Mouse (Mus musculus): ENCODE measurements around the gene Gm28043. TPM values are rescaled to one million over a fixed set of nuclear protein-coding genes. Genes with fewer than 3 reads are reported as not detected.

The Gm28043 gene
- polyA plus RNA-seq, 1 experiment from 2014 or later: 2.1 TPM

- Histone ChIP-seq H3K27ac (replicated peaks in 1 of 2; ENCODE audit: control insufficient read depth in 1 of 2, insufficient read depth in 1 of 2, low read depth in 2 of 2, low read length in 2 of 2) (no peak overlapping the region), H3K27me3 (ENCODE audit: control insufficient read depth, insufficient read depth, low read length) (no peaks in the 10 kb centered on the region), H3K36me3 (ENCODE audit: control insufficient read depth, insufficient read depth, low read length) (peaks cover 39% of the 10 kb centered on the region), H3K9ac (ENCODE audit: low read length) (no peak overlapping the region), H3K4me1 (ENCODE audit: control insufficient read depth in 2 of 2, insufficient read depth in 2 of 2, low read length in 2 of 2) (peaks cover 31 to 34% of the 10 kb centered on the region in 2 experiments), H3K4me3 (ENCODE audit: control insufficient read depth in 1 of 2, insufficient read depth in 1 of 2, low read depth in 1 of 2, low read length in 2 of 2) (no peak overlapping the region), H3K9me3 (ENCODE audit: control insufficient read depth, low read length) (no peaks in the 10 kb centered on the region), H3K4me2 (ENCODE audit: low read length) (no peak overlapping the region)
- no peak for ATAC-seq (ENCODE audit: insufficient number of reproducible peaks, insufficient read depth, low FRiP score, low read depth)
- WGBS: 56% methylated on average over 5 of the region's 5 CpGs
These were observed 91.2 kb downstream of the Gm28043 start for GRCm38 (mm10) chr17:29705881-29706280.

- Histone ChIP-seq H3K9ac (ENCODE audit: low read length) (no peak overlapping the region), H3K36me3 (ENCODE audit: control insufficient read depth, insufficient read depth, low read length) (peaks cover 27% of the 10 kb centered on the region), H3K4me2 (ENCODE audit: low read length) (no peak overlapping the region), H3K9me3 (ENCODE audit: control insufficient read depth, low read length) (no peaks in the 10 kb centered on the region), H3K27me3 (ENCODE audit: control insufficient read depth, insufficient read depth, low read length) (no peaks in the 10 kb centered on the region), H3K4me1 (ENCODE audit: control insufficient read depth in 2 of 2, insufficient read depth in 2 of 2, low read length in 2 of 2) (peaks cover 42 to 46% of the 10 kb centered on the region in 2 experiments), H3K4me3 (ENCODE audit: control insufficient read depth in 1 of 2, insufficient read depth in 1 of 2, low read depth in 1 of 2, low read length in 2 of 2) (no peak overlapping the region), H3K27ac (replicated peaks in 1 of 2; ENCODE audit: control insufficient read depth in 1 of 2, insufficient read depth in 1 of 2, low read depth in 2 of 2, low read length in 2 of 2) (no peak overlapping the region)
- no peak for ATAC-seq (ENCODE audit: insufficient number of reproducible peaks, insufficient read depth, low FRiP score, low read depth)
- 80% methylated on average over 5 of the region's 5 CpGs for WGBS
These were observed 92.4 kb downstream of the Gm28043 start for GRCm38 (mm10) chr17:29706981-29707545.

- Histone ChIP-seq H3K27me3 (ENCODE audit: control insufficient read depth, insufficient read depth, low read length) (no peaks in the 10 kb centered on the region), H3K9ac (ENCODE audit: low read length) (peak overlapping the region; percentile 57; the same call in 1 of the 2 replicates), H3K36me3 (ENCODE audit: control insufficient read depth, insufficient read depth, low read length) (peaks cover 10% of the 10 kb centered on the region), H3K27ac (replicated peaks in 1 of 2; ENCODE audit: control insufficient read depth in 1 of 2, insufficient read depth in 1 of 2, low read depth in 2 of 2, low read length in 2 of 2) (no peak overlapping the region), H3K9me3 (ENCODE audit: control insufficient read depth, low read length) (no peaks in the 10 kb centered on the region), H3K4me2 (ENCODE audit: low read length) (no peak overlapping the region), H3K4me1 (ENCODE audit: control insufficient read depth in 2 of 2, insufficient read depth in 2 of 2, low read length in 2 of 2) (peaks cover 42 to 49% of the 10 kb centered on the region in 2 experiments), H3K4me3 (ENCODE audit: control insufficient read depth in 1 of 2, insufficient read depth in 1 of 2, low read depth in 1 of 2, low read length in 2 of 2) (no peak overlapping the region)
- 0 out of 2 replicates have a peak, but pooled peaks have one; percentile 19 for ATAC-seq (ENCODE audit: insufficient number of reproducible peaks, insufficient read depth, low FRiP score, low read depth)
- 58% methylated on average over 5 of the region's 5 CpGs for WGBS
These were observed 94.1 kb downstream of the Gm28043 start for GRCm38 (mm10) chr17:29708783-29709182.

GRCm38 (mm10) chr17:29710562-29711044, 95.9 kb downstream of the Gm28043 start:
- Histone ChIP-seq H3K4me2 (ENCODE audit: low read length) (0 out of 2 replicates have a peak overlapping the region, but pooled peaks have one; percentile 3), H3K27ac (replicated peaks in 1 of 2; ENCODE audit: control insufficient read depth in 1 of 2, insufficient read depth in 1 of 2, low read depth in 2 of 2, low read length in 2 of 2) (peak overlapping the region; percentile 10 to 39; a peak in 2 of 4 replicates), H3K4me1 (ENCODE audit: control insufficient read depth in 2 of 2, insufficient read depth in 2 of 2, low read length in 2 of 2) (peaks cover 42 to 49% of the 10 kb centered on the region in 2 experiments), H3K4me3 (ENCODE audit: control insufficient read depth in 1 of 2, insufficient read depth in 1 of 2, low read depth in 1 of 2, low read length in 2 of 2) (no peak overlapping the region), H3K36me3 (ENCODE audit: control insufficient read depth, insufficient read depth, low read length) (no peaks in the 10 kb centered on the region; the same call in 1 of the 2 replicates), H3K9ac (ENCODE audit: low read length) (peak overlapping the region; percentile 17; the same call in 1 of the 2 replicates), H3K27me3 (ENCODE audit: control insufficient read depth, insufficient read depth, low read length) (no peaks in the 10 kb centered on the region), H3K9me3 (ENCODE audit: control insufficient read depth, low read length) (no peaks in the 10 kb centered on the region)
- ATAC-seq (ENCODE audit: insufficient number of reproducible peaks, insufficient read depth, low FRiP score, low read depth): no peak
- 41% methylated on average over 11 of the region's 11 CpGs for WGBS

DNA sequence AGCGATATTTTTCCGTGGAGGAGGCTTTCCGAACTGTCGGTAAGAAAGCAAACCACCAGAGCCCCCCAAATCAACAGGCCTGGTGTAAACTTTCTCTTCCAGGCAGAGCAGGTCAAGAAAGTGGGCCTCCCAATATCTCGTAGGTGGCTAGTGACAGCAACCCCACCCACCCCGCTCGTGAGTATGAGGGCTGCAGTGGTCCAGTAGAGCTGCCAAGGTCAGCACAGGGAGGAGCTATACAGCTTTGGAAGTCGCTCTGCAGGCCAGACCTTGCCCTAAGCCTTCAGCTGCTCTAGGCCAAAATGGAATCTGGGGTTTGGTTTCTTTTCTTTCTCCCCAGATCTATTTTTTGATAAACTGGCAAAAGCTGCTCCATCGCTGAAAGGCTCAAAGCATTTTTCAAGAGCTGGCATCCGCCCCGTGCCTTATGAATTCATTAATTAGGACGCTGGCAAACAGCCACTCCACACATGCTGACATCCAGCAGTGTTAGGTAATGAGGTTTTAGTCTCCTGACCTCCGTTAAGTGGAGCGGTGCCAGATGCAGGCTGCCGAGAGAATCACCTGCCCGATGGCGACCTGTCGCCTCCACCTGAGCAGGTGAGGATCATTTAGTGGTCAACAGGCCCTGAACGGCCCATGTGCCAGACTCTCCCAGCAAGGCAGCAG, 96.5 kb downstream of the Gm28043 start:
- H3K27me3 ChIP-seq (ENCODE audit: control insufficient read depth, insufficient read depth, low read length): no peaks in the 10 kb centered on the region
- H3K9me3 ChIP-seq (ENCODE audit: control insufficient read depth, low read length): no peaks in the 10 kb centered on the region
- H3K4me1 ChIP-seq (ENCODE audit: control insufficient read depth in 2 of 2, insufficient read depth in 2 of 2, low read length in 2 of 2): peaks cover 43 to 48% of the 10 kb centered on the region in 2 experiments
- H3K4me3 ChIP-seq (ENCODE audit: control insufficient read depth in 1 of 2, insufficient read depth in 1 of 2, low read depth in 1 of 2, low read length in 2 of 2): no peak overlapping the region
- no peak for ATAC-seq (ENCODE audit: insufficient number of reproducible peaks, insufficient read depth, low FRiP score, low read depth)
- H3K4me2 ChIP-seq (ENCODE audit: low read length): peak overlapping the region; percentile 3; the same call in 1 of the 2 replicates
- H3K9ac ChIP-seq (ENCODE audit: low read length): peak overlapping the region; percentile 17; the same call in 1 of the 2 replicates
- WGBS: 56% methylated on average over 19 of the region's 19 CpGs
- peak overlapping the region; percentile 10 to 39; a peak in 2 of 4 replicates for H3K27ac ChIP-seq (replicated peaks in 1 of 2; ENCODE audit: control insufficient read depth in 1 of 2, insufficient read depth in 1 of 2, low read depth in 2 of 2, low read length in 2 of 2)
- no peaks in the 10 kb centered on the region; the same call in 1 of the 2 replicates for H3K36me3 ChIP-seq (ENCODE audit: control insufficient read depth, insufficient read depth, low read length)

DNA sequence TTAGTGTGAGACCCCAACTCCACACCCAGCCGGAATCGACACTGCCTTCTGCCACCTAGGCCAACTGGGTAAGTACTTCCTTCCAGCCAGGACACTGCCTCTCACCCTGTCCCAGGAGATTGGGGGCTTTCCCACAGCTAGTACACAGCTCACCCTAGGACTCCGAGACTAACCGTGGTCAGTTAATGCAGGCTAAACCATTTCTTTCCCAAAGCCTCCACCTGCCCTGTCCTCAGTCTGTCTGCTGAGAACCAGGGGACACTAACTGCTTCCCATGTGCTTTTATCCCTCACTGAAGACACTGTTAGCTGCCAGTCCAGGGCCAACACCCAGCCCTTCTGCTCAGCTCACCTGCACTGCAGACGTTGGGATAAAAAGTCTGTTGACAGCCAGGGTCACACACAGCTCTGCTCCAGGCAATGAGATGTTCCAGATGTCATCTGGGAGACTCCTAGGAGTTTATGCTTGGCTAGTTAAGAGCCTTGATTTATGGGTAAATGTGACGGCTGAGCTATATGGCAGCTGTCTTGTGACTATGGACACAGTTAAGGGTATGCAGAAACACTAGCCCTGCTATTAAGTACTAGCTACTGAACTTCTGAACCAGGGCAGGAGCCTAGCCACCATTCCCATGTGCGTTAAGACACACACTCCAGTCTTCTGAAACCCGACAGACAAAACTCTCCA, 97.2 kb downstream of the Gm28043 start:
- H3K9me3 ChIP-seq (ENCODE audit: control insufficient read depth, low read length): no peaks in the 10 kb centered on the region
- H3K4me3 ChIP-seq (ENCODE audit: control insufficient read depth in 1 of 2, insufficient read depth in 1 of 2, low read depth in 1 of 2, low read length in 2 of 2): no peak overlapping the region
- no peak for ATAC-seq (ENCODE audit: insufficient number of reproducible peaks, insufficient read depth, low FRiP score, low read depth)
- H3K4me1 ChIP-seq (ENCODE audit: control insufficient read depth in 2 of 2, insufficient read depth in 2 of 2, low read length in 2 of 2): peaks cover 39 to 49% of the 10 kb centered on the region in 2 experiments
- H3K27me3 ChIP-seq (ENCODE audit: control insufficient read depth, insufficient read depth, low read length): no peaks in the 10 kb centered on the region
- H3K9ac ChIP-seq (ENCODE audit: low read length): 0 out of 2 replicates have a peak overlapping the region, but pooled peaks have one; percentile 17
- 52% methylated on average over 8 of the region's 8 CpGs for WGBS
- H3K36me3 ChIP-seq (ENCODE audit: control insufficient read depth, insufficient read depth, low read length): no peaks in the 10 kb centered on the region; the same call in 1 of the 2 replicates
- peak overlapping the region in 1 of 2 experiments; percentile 39; a peak in 1 of 4 replicates for H3K27ac ChIP-seq (replicated peaks in 1 of 2; ENCODE audit: control insufficient read depth in 1 of 2, insufficient read depth in 1 of 2, low read depth in 2 of 2, low read length in 2 of 2)
- no peak overlapping the region for H3K4me2 ChIP-seq (ENCODE audit: low read length)

GRCm38 (mm10) chr17:29712565-29712964, 97.9 kb downstream of the Gm28043 start:
- no peaks in the 10 kb centered on the region for H3K9me3 ChIP-seq (ENCODE audit: control insufficient read depth, low read length)
- H3K27me3 ChIP-seq (ENCODE audit: control insufficient read depth, insufficient read depth, low read length): no peaks in the 10 kb centered on the region
- no peak for ATAC-seq (ENCODE audit: insufficient number of reproducible peaks, insufficient read depth, low FRiP score, low read depth)
- no peak overlapping the region for H3K4me3 ChIP-seq (ENCODE audit: control insufficient read depth in 1 of 2, insufficient read depth in 1 of 2, low read depth in 1 of 2, low read length in 2 of 2)
- no peak overlapping the region for H3K9ac ChIP-seq (ENCODE audit: low read length)
- H3K36me3 ChIP-seq (ENCODE audit: control insufficient read depth, insufficient read depth, low read length): no peaks in the 10 kb centered on the region; the same call in 1 of the 2 replicates
- H3K27ac ChIP-seq (replicated peaks in 1 of 2; ENCODE audit: control insufficient read depth in 1 of 2, insufficient read depth in 1 of 2, low read depth in 2 of 2, low read length in 2 of 2): no peak overlapping the region
- H3K4me2 ChIP-seq (ENCODE audit: low read length): no peak overlapping the region
- 77% methylated on average over 7 of the region's 7 CpGs for WGBS
- H3K4me1 ChIP-seq (ENCODE audit: control insufficient read depth in 2 of 2, insufficient read depth in 2 of 2, low read length in 2 of 2): peaks cover 41 to 53% of the 10 kb centered on the region in 2 experiments

All from heart, embryonic 14.5 days (tissue).